Mouse (Mus musculus): Measurements from ENCODE around the gene Btg1.

Gene Btg1

DNA sequence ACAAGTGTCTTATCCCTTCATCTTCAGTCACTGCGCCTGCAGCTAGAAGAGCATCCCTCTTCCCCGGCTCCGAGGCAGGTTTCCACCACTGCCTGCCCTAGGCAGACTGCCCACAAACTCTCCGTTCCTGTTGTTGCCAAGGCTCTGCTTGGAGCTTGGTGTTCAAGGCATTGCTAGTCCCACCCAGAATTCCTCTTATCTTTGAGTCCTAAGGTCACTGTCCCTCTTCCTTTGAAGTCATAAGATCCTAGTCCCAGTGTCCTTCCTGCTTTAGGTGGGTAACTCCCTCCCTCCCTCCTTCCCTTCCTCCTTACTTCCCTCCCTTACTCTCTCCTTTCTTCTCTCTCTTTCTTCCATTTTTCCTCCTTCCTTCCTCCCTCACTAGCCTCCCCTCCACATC is 46.2 kb downstream of the Btg1 start:
- DNase-seq (ENCODE audit: low spot score in 2 of 2), result no peak

DNA sequence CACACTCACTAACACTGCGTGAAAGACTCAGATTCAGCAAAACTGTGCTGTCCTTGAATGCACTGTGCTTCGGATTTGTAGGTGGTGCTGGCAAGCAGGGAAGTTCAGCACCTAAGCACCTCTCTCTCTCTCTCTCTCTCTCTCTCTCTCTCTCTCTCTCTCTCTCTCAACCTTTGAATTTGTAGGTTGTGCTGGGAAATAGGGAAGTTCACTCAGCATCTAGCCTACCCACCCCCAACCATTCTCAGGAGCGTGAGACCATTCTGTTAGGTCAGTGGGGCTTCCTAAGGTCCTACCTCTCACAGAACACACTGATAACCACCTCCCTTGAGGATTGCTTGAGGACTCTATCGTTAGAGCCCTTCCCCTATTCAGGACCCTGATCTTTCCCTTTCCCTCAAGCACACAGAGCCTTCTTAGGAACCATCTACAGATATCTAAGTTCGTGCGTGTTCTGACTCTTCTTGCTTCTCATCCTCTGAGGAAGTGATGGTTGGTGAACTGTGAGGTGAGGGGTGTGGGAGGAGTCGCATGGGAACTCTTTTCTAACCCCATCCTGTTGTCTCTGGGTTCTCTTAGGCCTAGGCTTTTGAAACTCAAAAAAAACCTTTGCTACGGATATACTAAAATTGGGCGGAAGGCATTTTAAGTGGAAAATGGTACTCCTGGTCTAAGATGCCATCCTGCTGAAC is 47.1 kb downstream of the Btg1 start:
- DNase-seq (ENCODE audit: low spot score in 2 of 2), result peak in 1 of 2 experiments; percentile 26

Measured in thymus, postnatal 10 days (tissue).